ENCODE assay signal across 8 mouse cellular contexts in the genomic region with DNA sequence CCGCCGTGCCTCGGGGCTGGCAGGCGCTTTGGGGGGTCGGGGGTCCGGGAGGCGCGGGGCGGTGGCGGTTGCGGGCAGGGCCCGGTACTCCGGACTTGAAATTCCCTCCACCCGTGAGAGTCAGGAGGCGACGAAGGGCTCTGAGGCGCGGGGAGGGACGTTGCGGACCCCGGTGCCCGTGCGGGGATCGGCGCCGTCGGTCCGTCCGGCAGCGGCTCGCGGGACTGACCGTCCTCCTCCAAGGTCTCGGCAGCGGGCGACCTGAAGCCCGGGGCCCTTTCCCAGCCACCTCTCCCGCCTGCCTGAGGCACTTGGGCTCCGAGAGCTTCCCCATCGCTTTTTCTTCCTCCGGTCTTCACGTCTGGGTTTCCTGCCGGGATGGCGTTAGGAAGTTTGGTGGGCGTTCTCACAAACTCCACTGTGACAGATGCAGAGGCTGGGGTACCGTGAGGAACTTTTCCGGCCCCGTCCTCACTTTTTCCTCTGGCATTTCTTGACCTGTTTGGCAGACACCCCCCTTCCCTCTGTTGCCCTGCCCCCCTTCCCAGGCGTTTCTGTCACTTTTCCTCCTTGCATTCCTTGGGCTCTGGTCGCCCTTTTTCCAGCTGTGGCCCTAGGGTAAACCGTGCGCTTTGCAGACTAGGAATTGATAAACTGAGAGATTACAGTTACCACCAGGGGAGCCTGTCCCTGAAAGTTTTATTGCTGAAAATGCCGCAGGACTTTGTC. TPM values are rescaled to one million over a fixed set of nuclear protein-coding genes. Genes with fewer than 3 reads are reported as not detected.
DNase-seq lines count a peak whose midpoint lies in the region; TF ChIP-seq lines count a peak whose summit lies in the region.

No protein-coding gene starts in this region.

- intact Hi-C loops in left cerebral cortex, adult 2 months (cut with DNase I), result loop anchor here (5.0 kb wide), 1 partner anchor 46 kb away; no protein-coding TSS in a partner anchor
- intact Hi-C loops in left cerebral cortex, postnatal 25 days (cut with DNase I), result loop anchor here (5.0 kb wide), 1 partner anchor 66 kb away; no protein-coding TSS in a partner anchor
- intact Hi-C loops in heart, postnatal 10 days (cut with DNase I), result loop anchor here (2.0 to 10.0 kb wide), 3 partner anchors 39 to 321 kb away; a partner anchor contains a TSS

- TF ChIP-seq POLR2A in embryonic fibroblast, embryonic 13.5 days (IDR thresholded peaks at IDR 0.05; ENCODE audit: low read depth, low read length), result no peak

- H3K27ac ChIP-seq in left cerebral cortex, adult 2 months, result peak overlapping the region; percentile 84
- H3K27ac ChIP-seq in embryonic fibroblast, embryonic 13.5 days (ENCODE audit: insufficient read depth, low read length), result peak overlapping the region; percentile 17; the same call in 1 of the 2 replicates
- H3K27ac ChIP-seq in midbrain, embryonic 10.5 days (replicated peaks), result peak overlapping the region; percentile 83

- peaks cover 43% of the 10 kb centered on the region for H3K27me3 ChIP-seq in midbrain, embryonic 10.5 days (ENCODE audit: low read depth, poor library complexity, severe bottlenecking)

- no peaks in the 10 kb centered on the region for H3K4me1 ChIP-seq in embryonic fibroblast, embryonic 13.5 days (ENCODE audit: control insufficient read depth, insufficient read depth, low read length)
- H3K4me1 ChIP-seq in midbrain, embryonic 10.5 days, result peaks cover 11% of the 10 kb centered on the region

- under 1% methylated on average over 50 of the region's 53 CpGs for WGBS in midbrain, embryonic 10.5 days

- H3K4me3 ChIP-seq in left cerebral cortex, adult 2 months, result peak overlapping the region; percentile 69
- peak overlapping the region; percentile 91 for H3K4me3 ChIP-seq in embryonic fibroblast, embryonic 13.5 days (ENCODE audit: insufficient read depth, low read length)
- peak overlapping the region; percentile 73 for H3K4me3 ChIP-seq in midbrain, embryonic 10.5 days

- no peaks in the 10 kb centered on the region; the same call in 1 of the 2 replicates for H3K9me3 ChIP-seq in midbrain, embryonic 10.5 days (replicated peaks)

- no peak for DNase-seq in left cerebral cortex, adult 2 months (ENCODE audit: extremely low spot score in 1 of 2, low spot score in 2 of 2)
- DNase-seq in left cerebral cortex, postnatal 25 days (ENCODE audit: low spot score in 2 of 2), result no peak
- peak; percentile 60 to 68 for DNase-seq in heart, postnatal 10 days
- peak; percentile 55 to 66 for DNase-seq in kidney, postnatal 36 days
- DNase-seq in midbrain, embryonic 10.5 days (ENCODE audit: low spot score), result peak; percentile 48
- peak; percentile 54 for DNase-seq in yolk sac, embryonic 10.5 days (ENCODE audit: low spot score)
- no peak for DNase-seq in layer of hippocampus, adult 8-10 months (ENCODE audit: low spot score in 2 of 2)

- TF ChIP-seq CTCF in left cerebral cortex, adult 2 months (IDR thresholded peaks at IDR 0.05), result peak; percentile 27
- TF ChIP-seq CTCF in embryonic fibroblast, embryonic 13.5 days (IDR thresholded peaks at IDR 0.05; ENCODE audit: borderline replicate concordance, insufficient read depth, low read length), result no peak

- H3K36me3 ChIP-seq in midbrain, embryonic 10.5 days, result no peaks in the 10 kb centered on the region

RNA-seq across cellular contexts. Expression of a gene that starts 1.3 kb away (rescaled TPM):
- total RNA-seq in left cerebral cortex, adult 2 months (2021), result 10 to 100 TPM; 20.5 to 24.4 TPM
- total RNA-seq in left cerebral cortex, postnatal 25 days (2021), result 10 to 100 TPM; 23.9 to 26.9 TPM
- polyA plus RNA-seq in embryonic fibroblast, embryonic 13.5 days (2011; ENCODE audit: insufficient read length, low read depth, missing spikeins), result 144 and 147 TPM in 2 replicates
- 100 to 1,000 TPM in 1 of 2 experiments, 10 to 100 TPM in 1; 93.7 to 109 TPM for total RNA-seq in heart, postnatal 10 days (2021)
- polyA plus RNA-seq in midbrain, embryonic 10.5 days (2016; fragmentation: Nextera tagmentation; extraction: Ambion mirVana), result 27.0 and 29.3 TPM in 2 replicates
- 10 to 100 TPM; 16.4 to 20.7 (median 18.2) TPM for total RNA-seq in layer of hippocampus, adult 8-10 months (2022)

Comparison
In these comparisons a context has a peak if more than half of its experiments do, and no peak if none do; other contexts are left out.
1. DNase-seq: peak in heart, postnatal 10 days (2 of 2), kidney, postnatal 36 days (2 of 2), midbrain, embryonic 10.5 days (single experiment) and yolk sac, embryonic 10.5 days (single experiment); none in left cerebral cortex, adult 2 months (0 of 2), left cerebral cortex, postnatal 25 days (0 of 2) and layer of hippocampus, adult 8-10 months (0 of 2).
2. H3K27ac ChIP-seq: peak in every context shown above with its lines; median percentile 84 in left cerebral cortex, adult 2 months; 83 in midbrain, embryonic 10.5 days; 17 in embryonic fibroblast, embryonic 13.5 days.
3. Peak in every context shown above with its lines, with median percentiles within 50 percentile points of each other: H3K4me3 ChIP-seq.